In genomic region chr5:123143251-123143970, GRCm38 (mm10) we compare ENCODE assay signal across 8 mouse cellular contexts. TPM values are rescaled to one million over a fixed set of nuclear protein-coding genes. Genes with fewer than 3 reads are reported as not detected.
DNase-seq lines count a peak whose midpoint lies in the region; ATAC-seq and TF ChIP-seq lines count a peak whose summit lies in the region.

No protein-coding gene starts in this region.

- H3K4me2 ChIP-seq in heart, embryonic 14.5 days (ENCODE audit: low read length), result peak overlapping the region; percentile 95
- peak overlapping the region; percentile 94 for H3K4me2 ChIP-seq in limb, embryonic 15.5 days

- H3K4me3 ChIP-seq in megakaryocyte, embryonic 14.5 days (replicated peaks), result peak overlapping the region; percentile 96
- peak overlapping the region; percentile 93 for H3K4me3 ChIP-seq in heart, embryonic 14.5 days (ENCODE audit: control insufficient read depth in 1 of 2, insufficient read depth in 1 of 2, low read depth in 1 of 2, low read length in 2 of 2)
- peak overlapping the region; percentile 88 for H3K4me3 ChIP-seq in limb, embryonic 15.5 days
- H3K4me3 ChIP-seq in olfactory bulb, adult 2 months (ENCODE audit: insufficient read depth, low read depth, low read length), result peak overlapping the region; percentile 94

- no peaks in the 10 kb centered on the region for H3K9me3 ChIP-seq in megakaryocyte, embryonic 14.5 days
- H3K9me3 ChIP-seq in heart, embryonic 14.5 days (ENCODE audit: control insufficient read depth, low read length), result no peaks in the 10 kb centered on the region
- no peaks in the 10 kb centered on the region for H3K9me3 ChIP-seq in limb, embryonic 15.5 days

- no peak for TF ChIP-seq CTCF in olfactory bulb, adult 2 months (IDR thresholded peaks at IDR 0.05; ENCODE audit: insufficient read depth, low read depth, low read length)

- 2% methylated on average over 22 of the region's 24 CpGs for WGBS in heart, embryonic 14.5 days
- under 1% methylated on average over 24 of the region's 24 CpGs for WGBS in limb, embryonic 15.5 days
- WGBS in olfactory bulb, adult 2 months, result under 1% methylated on average over 23 of the region's 24 CpGs

- no peak for TF ChIP-seq POLR2A in olfactory bulb, adult 2 months (IDR thresholded peaks at IDR 0.05; ENCODE audit: insufficient read depth, low read depth, low read length)

- H3K27me3 ChIP-seq in megakaryocyte, embryonic 14.5 days (replicated peaks), result no peaks in the 10 kb centered on the region
- H3K27me3 ChIP-seq in heart, embryonic 14.5 days (ENCODE audit: control insufficient read depth, insufficient read depth, low read length), result no peaks in the 10 kb centered on the region
- no peaks in the 10 kb centered on the region for H3K27me3 ChIP-seq in limb, embryonic 15.5 days

- peak; percentile 56 to 60 for DNase-seq in cerebellum, postnatal 14 days
- no peak for DNase-seq in layer of hippocampus, postnatal 14 days (ENCODE audit: low spot score in 2 of 2)
- DNase-seq in adrenal gland, postnatal 25 days, result no peak

- H3K4me1 ChIP-seq in megakaryocyte, embryonic 14.5 days, result peaks cover 51% of the 10 kb centered on the region
- H3K4me1 ChIP-seq in heart, embryonic 14.5 days (ENCODE audit: control insufficient read depth in 2 of 2, insufficient read depth in 2 of 2, low read length in 2 of 2), result peaks cover 17 to 38% of the 10 kb centered on the region in 2 experiments
- peaks cover 41% of the 10 kb centered on the region for H3K4me1 ChIP-seq in limb, embryonic 15.5 days
- peaks cover 38% of the 10 kb centered on the region for H3K4me1 ChIP-seq in olfactory bulb, adult 2 months (ENCODE audit: control insufficient read depth, insufficient read depth, low read length)

- no peak for ATAC-seq in megakaryocyte, adult 5-6 weeks (ENCODE audit: poor library complexity, severe bottlenecking)
- ATAC-seq in heart, embryonic 14.5 days (ENCODE audit: insufficient number of reproducible peaks, insufficient read depth, low FRiP score, low read depth), result no peak
- no peak for ATAC-seq in limb, embryonic 15.5 days (ENCODE audit: insufficient number of reproducible peaks, low FRiP score, low TSS enrichment, low read depth)

- peak overlapping the region; percentile 100 for H3K9ac ChIP-seq in heart, embryonic 14.5 days (ENCODE audit: low read length)
- H3K9ac ChIP-seq in limb, embryonic 15.5 days, result peak overlapping the region; percentile 100

- peak overlapping the region; percentile 40 to 100 for H3K27ac ChIP-seq in heart, embryonic 14.5 days (replicated peaks in 1 of 2; ENCODE audit: control insufficient read depth in 1 of 2, insufficient read depth in 1 of 2, low read depth in 2 of 2, low read length in 2 of 2)
- H3K27ac ChIP-seq in limb, embryonic 15.5 days, result peak overlapping the region; percentile 99
- H3K27ac ChIP-seq in olfactory bulb, adult 2 months (ENCODE audit: insufficient read depth, low read depth, low read length), result no peak overlapping the region

- peaks cover 50% of the 10 kb centered on the region for H3K36me3 ChIP-seq in megakaryocyte, embryonic 14.5 days (replicated peaks; ENCODE audit: low read length)
- H3K36me3 ChIP-seq in heart, embryonic 14.5 days (ENCODE audit: control insufficient read depth, insufficient read depth, low read length), result peaks cover 40% of the 10 kb centered on the region
- H3K36me3 ChIP-seq in limb, embryonic 15.5 days, result peaks cover 28% of the 10 kb centered on the region

RNA-seq across cellular contexts. Expression of gene Setd1b, which starts 1.4 kb away (rescaled TPM):
- polyA plus RNA-seq in megakaryocyte, embryonic 14.5 days (2012; ENCODE audit: insufficient read depth, low replicate concordance), result 20.8 and 52.6 TPM in 2 replicates
- total RNA-seq in megakaryocyte, adult 5-6 weeks (2015), result 40.4 and 44.9 TPM in 2 replicates
- 4.1 and 8.7 TPM in 2 replicates for total RNA-seq in megakaryocyte, adult 5-6 weeks (2017)
- 7.9 and 9.3 TPM in 2 replicates for polyA plus RNA-seq in heart, embryonic 14.5 days (2014; fragmentation: Nextera tagmentation; extraction: Ambion mirVana)
- polyA plus RNA-seq in limb, embryonic 15.5 days (2015; fragmentation: Nextera tagmentation; extraction: Ambion mirVana), result 8.9 and 10.4 TPM in 2 replicates
- not detected in 2 replicates for polyA plus RNA-seq in olfactory bulb, adult 2 months (2012; ENCODE audit: insufficient read depth, insufficient read length, low replicate concordance, missing spikeins)
- total RNA-seq in layer of hippocampus, postnatal 14 days (2021), result 10 to 100 TPM; 31.1 to 31.2 TPM
- total RNA-seq in adrenal gland, postnatal 25 days (2021), result 34.7 and 41.6 TPM in 2 replicates

RNA-seq across cellular contexts. Expression of gene Rhof, which starts 10.9 kb away (rescaled TPM):
- polyA plus RNA-seq in megakaryocyte, embryonic 14.5 days (2012; ENCODE audit: insufficient read depth, low replicate concordance), result 21.3 and 61.2 TPM in 2 replicates
- total RNA-seq in megakaryocyte, adult 5-6 weeks (2015), result 5.4 and 7.6 TPM in 2 replicates
- 6.4 and 6.5 TPM in 2 replicates for total RNA-seq in megakaryocyte, adult 5-6 weeks (2017)
- 0.99 and 2.0 TPM in 2 replicates for polyA plus RNA-seq in heart, embryonic 14.5 days (2014; fragmentation: Nextera tagmentation; extraction: Ambion mirVana)
- polyA plus RNA-seq in limb, embryonic 15.5 days (2015; fragmentation: Nextera tagmentation; extraction: Ambion mirVana), result 4.9 and 5.7 TPM in 2 replicates
- not detected in 2 replicates for polyA plus RNA-seq in olfactory bulb, adult 2 months (2012; ENCODE audit: insufficient read depth, insufficient read length, low replicate concordance, missing spikeins)
- total RNA-seq in layer of hippocampus, postnatal 14 days (2021), result 10 to 100 TPM; 42.3 to 42.9 TPM
- 1.1 and 1.6 TPM in 2 replicates for total RNA-seq in adrenal gland, postnatal 25 days (2021)

RNA-seq across cellular contexts. Expression of gene Psmd9, which starts 25.8 kb away (rescaled TPM):
- 86.5 and 87.0 TPM in 2 replicates for polyA plus RNA-seq in megakaryocyte, embryonic 14.5 days (2012; ENCODE audit: insufficient read depth, low replicate concordance)
- 14.0 and 24.6 TPM in 2 replicates for total RNA-seq in megakaryocyte, adult 5-6 weeks (2015)
- total RNA-seq in megakaryocyte, adult 5-6 weeks (2017), result 9.6 and 20.4 TPM in 2 replicates
- 53.0 and 64.3 TPM in 2 replicates for polyA plus RNA-seq in heart, embryonic 14.5 days (2014; fragmentation: Nextera tagmentation; extraction: Ambion mirVana)
- polyA plus RNA-seq in limb, embryonic 15.5 days (2015; fragmentation: Nextera tagmentation; extraction: Ambion mirVana), result 88.2 and 93.3 TPM in 2 replicates
- not detected in 2 replicates for polyA plus RNA-seq in olfactory bulb, adult 2 months (2012; ENCODE audit: insufficient read depth, insufficient read length, low replicate concordance, missing spikeins)
- 10 to 100 TPM; 30.9 to 42.8 TPM for total RNA-seq in layer of hippocampus, postnatal 14 days (2021)
- 26.8 and 30.8 TPM in 2 replicates for total RNA-seq in adrenal gland, postnatal 25 days (2021)

RNA-seq across cellular contexts. Expression of gene Hpd, which starts 39.1 kb away (rescaled TPM):
- not detected in 2 replicates for polyA plus RNA-seq in megakaryocyte, embryonic 14.5 days (2012; ENCODE audit: insufficient read depth, low replicate concordance)
- total RNA-seq in megakaryocyte, adult 5-6 weeks (2015), result not detected in 2 replicates
- total RNA-seq in megakaryocyte, adult 5-6 weeks (2017), result not detected in 2 replicates
- polyA plus RNA-seq in heart, embryonic 14.5 days (2014; fragmentation: Nextera tagmentation; extraction: Ambion mirVana), result not detected in 2 replicates
- polyA plus RNA-seq in limb, embryonic 15.5 days (2015; fragmentation: Nextera tagmentation; extraction: Ambion mirVana), result not detected in 2 replicates
- polyA plus RNA-seq in olfactory bulb, adult 2 months (2012; ENCODE audit: insufficient read depth, insufficient read length, low replicate concordance, missing spikeins), result not detected in 2 replicates
- not detected for total RNA-seq in layer of hippocampus, postnatal 14 days (2021)
- total RNA-seq in adrenal gland, postnatal 25 days (2021), result 1.4 and 25.2 TPM in 2 replicates

Comparison
In these comparisons a context has a peak if more than half of its experiments do, and no peak if none do; other contexts are left out.
1. DNase-seq: peak in cerebellum, postnatal 14 days (2 of 2); none in layer of hippocampus, postnatal 14 days (0 of 2) and adrenal gland, postnatal 25 days (single experiment).
2. Peak in every context shown above with its lines, with median percentiles within 50 percentile points of each other: H3K4me3 ChIP-seq.